Mouse (Mus musculus) spleen, adult 2 months (tissue): Measurements from ENCODE around the gene Gm8251.

ENCODE experiments used
- CTCF ChIP-seq: fragments of 200-500 bp; IDR thresholded peaks from 2 replicates; pipeline ENCODE4 v1.5.1; 2011; ENCODE audit warnings: mild to moderate bottlenecking, inconsistent platforms; ENCODE audit not compliant: insufficient read depth, insufficient read length, insufficient replicate concordance; ENCODE audit errors: extremely low read depth
- POLR2A ChIP-seq: fragments of 200-500 bp; IDR thresholded peaks from 2 replicates; pipeline ENCODE4 v1.6.1; 2011; ENCODE audit warnings: low read depth, low read length, inconsistent platforms

GRCm38 (mm10) chr1:44102939-44103338 lies 41.2 kb upstream of the Gm8251 start:
- TF ChIP-seq CTCF = no peak
- no peak for TF ChIP-seq POLR2A
